Mouse (Mus musculus): ENCODE data around the gene H2-Q2. TPM values are rescaled to one million over a fixed set of nuclear protein-coding genes. Genes with fewer than 3 reads are reported as not detected.
"Not testable (repeated sequence)": the region's sequence is repeated elsewhere in the genome, so short reads cannot be mapped to it uniquely, and the experiment has no call there.

H2-Q2 gene
- polyA plus RNA-seq, 1 experiment = not detected

- Histone ChIP-seq H3K27ac (ENCODE audit: insufficient read depth, low read length) (no peak overlapping the region), H3K4me1 (ENCODE audit: control insufficient read depth, insufficient read depth, low read length) (no peaks in the 10 kb centered on the region), H3K4me3 (ENCODE audit: insufficient read depth, low read length) (no peak overlapping the region; the same call in 1 of the 2 replicates)
- TF ChIP-seq POLR2A (IDR thresholded peaks at IDR 0.05; ENCODE audit: low read depth, low read length) = no peak
- no peak for TF ChIP-seq CTCF (IDR thresholded peaks at IDR 0.05; ENCODE audit: borderline replicate concordance, insufficient read depth, low read length)
Observed at GRCm38 (mm10) chr17:35358763-35359469, 16.9 kb downstream of the H2-Q2 start.

DNA sequence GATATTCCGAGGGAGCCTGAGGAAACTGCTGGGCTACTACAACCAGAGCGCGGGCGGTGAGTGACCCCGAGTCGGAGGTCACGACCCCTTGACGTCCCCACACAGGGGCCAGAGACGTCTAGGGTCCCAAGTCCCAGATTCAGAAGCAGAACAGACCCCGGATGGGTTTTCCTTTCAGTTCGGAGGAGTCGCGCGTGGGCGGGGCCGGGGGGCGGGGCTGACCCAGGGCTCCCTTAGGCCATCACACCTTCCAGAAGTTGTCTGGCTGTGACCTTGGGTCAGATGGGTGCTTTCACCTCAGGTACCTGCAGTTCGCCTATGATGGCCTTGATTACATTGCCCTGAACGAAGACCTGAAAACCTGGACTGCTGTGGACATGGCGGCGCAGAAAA, 17.4 kb downstream of the H2-Q2 start:
- Histone ChIP-seq H3K4me1 (ENCODE audit: control insufficient read depth, insufficient read depth, low read length) (no peaks in the 10 kb centered on the region), H3K27ac (ENCODE audit: insufficient read depth, low read length) (no peak overlapping the region), H3K4me3 (ENCODE audit: insufficient read depth, low read length) (no peak overlapping the region; the same call in 1 of the 2 replicates)
- TF ChIP-seq POLR2A (IDR thresholded peaks at IDR 0.05; ENCODE audit: low read depth, low read length) (no peak), CTCF (IDR thresholded peaks at IDR 0.05; ENCODE audit: borderline replicate concordance, insufficient read depth, low read length) (no peak)

DNA sequence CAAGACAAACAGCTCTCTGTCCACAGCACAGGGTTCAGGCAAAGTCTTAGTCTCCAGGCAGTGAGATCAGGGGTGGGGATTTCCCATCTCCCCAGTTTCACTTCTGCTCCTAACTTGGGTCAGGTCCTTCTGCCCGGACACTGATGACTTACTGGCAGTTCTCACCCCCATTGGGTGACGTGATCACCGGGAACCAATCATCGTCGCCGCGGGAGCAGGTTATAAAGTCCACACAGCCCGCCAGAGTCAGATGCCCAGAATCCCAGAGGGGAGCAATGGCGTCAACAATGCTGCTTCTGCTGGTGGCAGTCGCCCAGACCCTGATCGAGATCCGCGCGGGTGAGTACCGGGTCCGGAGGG, 37.3 kb downstream of the H2-Q2 start, which contains the start of gene H2-Q4:
TSS of gene H2-Q4 (plus strand) at position 249 of the 360 bp plus-strand sequence.
- no peak within 1 kb of the TSS for H3K27ac ChIP-seq (ENCODE audit: insufficient read depth, low read length)

DNA sequence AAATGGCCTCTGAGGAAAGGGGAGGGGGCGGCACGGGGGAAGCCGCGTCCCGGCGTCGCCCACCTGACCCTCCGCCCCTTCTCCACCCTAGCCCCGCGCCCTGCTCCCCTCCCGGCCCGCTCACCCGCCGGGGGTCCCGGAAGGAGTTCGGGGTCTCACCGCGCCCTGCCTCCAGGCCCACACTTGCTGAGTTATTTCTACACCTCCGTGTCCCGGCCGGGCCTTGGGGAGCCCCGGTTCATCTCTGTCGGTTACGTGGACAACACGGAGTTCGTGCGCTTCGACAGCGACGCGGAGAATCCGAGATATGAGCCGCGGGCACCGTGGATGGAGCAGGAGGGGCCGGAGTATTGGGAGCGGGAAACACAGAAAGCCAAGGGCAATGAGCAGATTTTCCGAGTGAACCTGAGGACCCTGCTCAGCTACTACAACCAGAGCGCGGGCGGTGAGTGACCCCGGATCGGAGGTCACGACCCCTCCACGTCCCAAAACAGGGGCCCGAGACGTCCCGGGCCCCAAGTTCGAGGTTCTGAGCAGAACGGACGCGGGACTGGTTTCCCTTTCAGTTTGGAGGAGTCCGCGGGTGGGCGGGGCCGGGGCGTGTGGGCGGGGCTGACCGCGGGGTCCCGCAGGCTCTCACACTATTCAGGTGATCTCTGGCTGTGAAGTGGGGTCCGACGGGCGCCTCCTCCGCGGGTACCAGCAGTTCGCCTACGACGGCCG, 37.8 kb downstream of the H2-Q2 start:
- TF ChIP-seq CTCF (IDR thresholded peaks at IDR 0.05; ENCODE audit: borderline replicate concordance, insufficient read depth, low read length) (no peak), POLR2A (IDR thresholded peaks at IDR 0.05; ENCODE audit: low read depth, low read length) (no peak)
- no peaks in the 10 kb centered on the region for H3K4me1 ChIP-seq (ENCODE audit: control insufficient read depth, insufficient read depth, low read length)
- peak overlapping the region; percentile 35 for H3K4me3 ChIP-seq (ENCODE audit: insufficient read depth, low read length)
- H3K27ac ChIP-seq (ENCODE audit: insufficient read depth, low read length) = no peak overlapping the region

More for the DNA sequence above, 37.3 kb downstream of the H2-Q2 start, which contains the start of gene H2-Q4:
- peak within 1 kb of the TSS; percentile 35 for H3K4me3 ChIP-seq (ENCODE audit: insufficient read depth, low read length)
- no peaks in the 10 kb centered on the region for H3K4me1 ChIP-seq (ENCODE audit: control insufficient read depth, insufficient read depth, low read length)
- TF ChIP-seq CTCF (IDR thresholded peaks at IDR 0.05; ENCODE audit: borderline replicate concordance, insufficient read depth, low read length) (no peak), POLR2A (IDR thresholded peaks at IDR 0.05; ENCODE audit: low read depth, low read length) (peak; percentile 66)

GRCm38 (mm10) chr17:35389796-35390195, 47.8 kb downstream of the H2-Q2 start:
- not testable (repeated sequence) for H3K27ac ChIP-seq (ENCODE audit: insufficient read depth, low read length); H3K4me1 ChIP-seq (ENCODE audit: control insufficient read depth, insufficient read depth, low read length); H3K4me3 ChIP-seq (ENCODE audit: insufficient read depth, low read length)

DNA sequence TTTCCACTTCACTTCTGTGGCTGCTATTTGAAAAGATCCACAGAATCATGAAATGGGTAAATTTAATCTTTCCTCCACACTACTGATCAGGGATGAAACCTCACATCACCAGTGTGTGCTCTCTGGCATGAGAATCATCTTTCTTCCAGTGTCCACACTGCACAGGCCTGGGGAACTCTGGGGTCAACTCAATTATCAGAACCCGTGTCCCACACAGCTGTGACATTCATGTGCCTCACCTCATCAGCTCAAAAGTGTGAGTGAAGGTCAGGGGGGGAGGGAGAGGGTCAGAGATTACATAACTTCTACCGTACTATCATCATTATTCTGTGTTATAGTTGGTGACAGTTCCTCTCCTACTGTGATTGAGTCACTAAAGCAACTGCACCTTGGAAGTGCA, 50.6 kb downstream of the H2-Q2 start:
- not testable (repeated sequence) for H3K4me3 ChIP-seq (ENCODE audit: insufficient read depth, low read length); H3K27ac ChIP-seq (ENCODE audit: insufficient read depth, low read length); H3K4me1 ChIP-seq (ENCODE audit: control insufficient read depth, insufficient read depth, low read length)

DNA sequence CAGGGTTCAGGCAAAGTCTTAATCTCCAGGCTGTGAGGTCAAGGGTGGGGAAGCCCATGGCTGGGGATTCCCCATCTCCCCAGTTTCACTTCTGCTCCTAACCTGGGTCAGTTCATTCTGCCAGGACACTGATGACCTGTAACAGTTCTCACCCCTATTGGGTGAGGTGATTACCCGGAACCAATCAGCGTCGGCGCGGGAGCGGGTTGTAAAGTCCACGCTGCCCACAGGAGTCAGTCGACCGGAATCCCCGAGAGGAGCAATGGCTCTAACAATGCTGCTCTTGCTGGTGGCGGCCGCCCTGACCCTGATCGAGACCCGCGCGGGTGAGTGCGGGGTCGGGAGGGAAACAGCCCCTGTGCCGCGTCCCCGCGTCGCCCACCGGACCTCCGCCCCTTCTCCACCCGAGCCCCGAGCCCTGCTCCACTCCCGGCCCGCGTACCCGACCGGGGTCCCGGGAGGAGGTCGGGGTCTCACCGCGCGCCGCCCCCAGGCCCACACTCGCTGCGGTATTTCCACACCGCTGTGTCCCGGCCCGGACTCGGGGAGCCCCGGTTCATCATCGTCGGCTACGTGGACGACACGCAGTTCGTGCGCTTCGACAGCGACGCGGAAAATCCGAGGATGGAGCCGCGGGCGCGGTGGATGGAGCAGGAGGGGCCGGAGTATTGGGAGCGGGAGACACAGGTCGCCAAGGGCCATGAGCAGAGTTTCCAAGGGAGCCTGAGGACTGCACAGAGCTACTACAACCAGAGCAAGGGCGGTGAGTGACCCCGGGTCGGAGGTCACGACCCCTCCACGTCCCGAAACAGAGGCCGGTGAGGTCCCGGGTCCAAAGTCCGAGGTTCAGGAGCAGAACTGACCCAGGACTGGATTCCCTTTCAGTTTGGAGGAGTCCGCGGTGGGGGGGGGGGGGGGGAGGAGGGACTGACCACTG, 52.1 kb downstream of the H2-Q2 start:
- H3K4me3 ChIP-seq (ENCODE audit: insufficient read depth, low read length); H3K4me1 ChIP-seq (ENCODE audit: control insufficient read depth, insufficient read depth, low read length); H3K27ac ChIP-seq (ENCODE audit: insufficient read depth, low read length): not testable (repeated sequence)

Other genes starting within 250 kb of the H2-Q2 start
- not detected in 2 replicates for gene Ly6g5c, start 234.0 kb upstream of the H2-Q2 start, polyA plus RNA-seq (2011; ENCODE audit: insufficient read length, low read depth, missing spikeins)
- gene Ly6g5b, start 226.8 kb upstream of the H2-Q2 start, polyA plus RNA-seq (2011; ENCODE audit: insufficient read length, low read depth, missing spikeins) = 0.74 TPM in 1 of 2 replicates, not detected in the other
- gene Gpank1, start 220.8 kb upstream of the H2-Q2 start, polyA plus RNA-seq (2011; ENCODE audit: insufficient read length, low read depth, missing spikeins) = 8.9 and 10.2 TPM in 2 replicates
- 164 and 169 TPM in 2 replicates for gene Csnk2b, start 220.2 kb upstream of the H2-Q2 start, polyA plus RNA-seq (2011; ENCODE audit: insufficient read length, low read depth, missing spikeins)
- 16.1 and 18.4 TPM in 2 replicates for gene D17H6S53E, start 215.9 kb upstream of the H2-Q2 start, polyA plus RNA-seq (2011; ENCODE audit: insufficient read length, low read depth, missing spikeins)
- gene Apom, start 210.2 kb upstream of the H2-Q2 start, polyA plus RNA-seq (2011; ENCODE audit: insufficient read length, low read depth, missing spikeins) = 0.48 TPM in 1 of 2 replicates, not detected in the other
- gene Bag6, start 207.1 kb upstream of the H2-Q2 start, polyA plus RNA-seq (2011; ENCODE audit: insufficient read length, low read depth, missing spikeins) = 193 and 196 TPM in 2 replicates
- gene Prrc2a, start 177.3 kb upstream of the H2-Q2 start, polyA plus RNA-seq (2011; ENCODE audit: insufficient read length, low read depth, missing spikeins) = 174 and 183 TPM in 2 replicates
- not detected in 2 replicates for gene Aif1, start 166.2 kb upstream of the H2-Q2 start, polyA plus RNA-seq (2011; ENCODE audit: insufficient read length, low read depth, missing spikeins)
- gene Lst1, start 153.8 kb upstream of the H2-Q2 start, polyA plus RNA-seq (2011; ENCODE audit: insufficient read length, low read depth, missing spikeins) = 2.5 and 3.5 TPM in 2 replicates
- gene Ltb, start 147.8 kb upstream of the H2-Q2 start, polyA plus RNA-seq (2011; ENCODE audit: insufficient read length, low read depth, missing spikeins) = not detected in 2 replicates
- gene Tnf, start 140.2 kb upstream of the H2-Q2 start, polyA plus RNA-seq (2011; ENCODE audit: insufficient read length, low read depth, missing spikeins) = 0.35 TPM in 1 of 2 replicates, not detected in the other
- gene Lta, start 136.9 kb upstream of the H2-Q2 start, polyA plus RNA-seq (2011; ENCODE audit: insufficient read length, low read depth, missing spikeins) = not detected in 2 replicates
- not detected in 2 replicates for gene Gm16181, start 121.4 kb upstream of the H2-Q2 start, polyA plus RNA-seq (2011; ENCODE audit: insufficient read length, low read depth, missing spikeins)
- 2.0 and 3.7 TPM in 2 replicates for gene Atp6v1g2, start 108.6 kb upstream of the H2-Q2 start, polyA plus RNA-seq (2011; ENCODE audit: insufficient read length, low read depth, missing spikeins)
- gene Nfkbil1, start 106.5 kb upstream of the H2-Q2 start, polyA plus RNA-seq (2011; ENCODE audit: insufficient read length, low read depth, missing spikeins) = 7.9 and 10.1 TPM in 2 replicates
- gene Ddx39b, start 100.5 kb upstream of the H2-Q2 start, polyA plus RNA-seq (2011; ENCODE audit: insufficient read length, low read depth, missing spikeins) = 182 and 227 TPM in 2 replicates
- gene H2-D1, start 79.5 kb upstream of the H2-Q2 start, polyA plus RNA-seq (2011; ENCODE audit: insufficient read length, low read depth, missing spikeins) = 98.1 and 108 TPM in 2 replicates
- gene H2-Q1, start 21.8 kb upstream of the H2-Q2 start, polyA plus RNA-seq (2011; ENCODE audit: insufficient read length, low read depth, missing spikeins) = not detected in 2 replicates
- gene H2-Q4, start 37.4 kb downstream of the H2-Q2 start, polyA plus RNA-seq (2011; ENCODE audit: insufficient read length, low read depth, missing spikeins) = 6.7 and 13.7 TPM in 2 replicates
- 0.28 and 0.32 TPM in 2 replicates for gene H2-Q6, start 82.6 kb downstream of the H2-Q2 start, polyA plus RNA-seq (2011; ENCODE audit: insufficient read length, low read depth, missing spikeins)
- 0.57 and 1.8 TPM in 2 replicates for gene H2-Q7, start 96.9 kb downstream of the H2-Q2 start, polyA plus RNA-seq (2011; ENCODE audit: insufficient read length, low read depth, missing spikeins)
- gene H2-Q10, start 127.8 kb downstream of the H2-Q2 start, polyA plus RNA-seq (2011; ENCODE audit: insufficient read length, low read depth, missing spikeins) = not detected in 2 replicates
- 0.39 TPM in 1 of 2 replicates, not detected in the other for gene Pou5f1, start 163.8 kb downstream of the H2-Q2 start, polyA plus RNA-seq (2011; ENCODE audit: insufficient read length, low read depth, missing spikeins)
- gene Tcf19, start 174.6 kb downstream of the H2-Q2 start, polyA plus RNA-seq (2011; ENCODE audit: insufficient read length, low read depth, missing spikeins) = 25.5 and 30.6 TPM in 2 replicates
- gene Cchcr1, start 174.9 kb downstream of the H2-Q2 start, polyA plus RNA-seq (2011; ENCODE audit: insufficient read length, low read depth, missing spikeins) = 18.6 and 22.8 TPM in 2 replicates
- gene Psors1c2, start 191.0 kb downstream of the H2-Q2 start, polyA plus RNA-seq (2011; ENCODE audit: insufficient read length, low read depth, missing spikeins) = 0.63 TPM in 1 of 2 replicates, not detected in the other
- 19.8 and 28.6 TPM in 2 replicates for gene Cdsn, start 209.9 kb downstream of the H2-Q2 start, polyA plus RNA-seq (2011; ENCODE audit: insufficient read length, low read depth, missing spikeins)
- not detected in 2 replicates for gene 2300002M23Rik, start 225.2 kb downstream of the H2-Q2 start, polyA plus RNA-seq (2011; ENCODE audit: insufficient read length, low read depth, missing spikeins)

Measured in embryonic fibroblast, embryonic 13.5 days (primary cell).